Mouse (Mus musculus) gastrocnemius, postnatal 10 days (tissue): ENCODE results near the gene Atraid. TPM values are rescaled to one million over a fixed set of nuclear protein-coding genes. Genes with fewer than 3 reads are reported as not detected.
A peak's percentile ranks its signal among the peaks of the same experiment; 100 is the strongest.

ENCODE experiments used
- DNase-seq: peaks from one replicate; pipeline ENCODE4 v3.0.0; 2021; ENCODE audit warnings: mixed read lengths
- total RNA-seq, 2 experiments: library from RNA; stranded (reverse); gene quantifications; 2 replicates each; pipeline ENCODE4 v1.2.3; 2021

The Atraid gene
- total RNA-seq, 2 experiments from 2014 or later, result 67.8 to 75.2 TPM

DNA sequence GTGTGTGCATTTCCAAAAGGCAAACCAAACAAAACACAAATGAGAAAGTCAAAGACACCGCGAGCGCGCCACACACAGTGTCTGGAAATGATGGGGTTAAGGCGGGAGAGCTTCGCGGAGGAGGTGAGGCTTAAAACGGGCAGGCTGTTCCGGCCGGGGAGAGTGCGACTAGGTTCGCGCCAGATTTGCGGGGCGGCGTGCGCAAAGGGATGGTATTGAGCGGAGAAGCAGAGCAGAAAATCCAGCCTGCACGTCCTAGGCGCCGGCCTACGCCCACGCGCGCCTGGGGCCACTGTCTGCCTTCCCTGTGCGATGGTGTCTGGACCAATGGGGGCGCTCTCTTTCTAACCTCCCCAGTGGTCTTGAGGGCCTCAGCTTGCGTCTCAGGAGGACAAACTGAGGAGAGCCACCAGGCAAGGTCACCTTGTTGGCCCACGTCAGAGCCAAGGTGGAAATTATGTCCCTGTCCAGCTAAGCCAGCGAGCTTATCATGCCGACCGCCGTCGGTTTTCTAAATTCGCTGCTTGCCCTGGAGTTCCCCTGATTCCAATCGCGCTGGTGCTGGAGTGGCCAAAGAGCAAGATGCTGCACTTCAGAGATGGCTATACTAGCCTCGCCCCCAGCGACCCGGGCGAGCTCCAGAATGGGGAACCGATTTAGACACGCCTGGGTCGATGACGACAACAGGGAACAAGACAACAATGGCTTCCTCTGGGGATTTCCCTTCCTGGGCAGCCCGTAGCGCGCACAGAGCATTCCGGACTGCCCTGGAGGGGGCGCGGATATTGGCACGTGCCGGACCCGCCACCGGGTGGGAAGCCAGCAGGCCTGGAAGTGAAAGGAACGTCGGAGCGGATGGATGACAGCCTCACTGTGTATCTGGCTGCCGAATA, 46.9 kb downstream of the Atraid start:
- peak; percentile 51 for DNase-seq

GRCm38 (mm10) chr5:31095711-31096480, 47.8 kb downstream of the Atraid start:
- DNase-seq, result no peak

Other genes starting within 250 kb of the Atraid start
- gene Mapre3, start 233.7 kb upstream of the Atraid start, total RNA-seq, result 10 to 100 TPM; 65.0 to 81.1 TPM
- gene Tmem214, start 180.3 kb upstream of the Atraid start, total RNA-seq, result 10 to 100 TPM; 40.4 to 46.9 TPM
- 1 to 10 TPM; 4.5 to 5.0 TPM for gene Agbl5, start 159.6 kb upstream of the Atraid start, total RNA-seq
- gene Ost4, start 140.5 kb upstream of the Atraid start, total RNA-seq, result 100 to 1,000 TPM; 149 to 168 TPM
- gene Emilin1, start 134.9 kb upstream of the Atraid start, total RNA-seq, result 10 to 100 TPM; 42.2 to 60.5 TPM
- 10 to 100 TPM; 27.9 TPM for gene Khk, start 126.9 kb upstream of the Atraid start, total RNA-seq
- gene Cgref1, start 102.7 kb upstream of the Atraid start, total RNA-seq, result 10 to 100 TPM in 1 of 2 experiments, 1 to 10 TPM in 1; 8.5 to 15.3 TPM
- gene Preb, start 88.0 kb upstream of the Atraid start, total RNA-seq, result 10 to 100 TPM; 76.8 to 83.0 TPM
- under 1 TPM; 0.09 to 0.28 TPM for gene Tcf23, start 79.7 kb upstream of the Atraid start, total RNA-seq
- gene Slc5a6, start 612 bp downstream of the Atraid start, total RNA-seq, result 1 to 10 TPM; 2.9 to 3.5 TPM
- gene Cad, start 6.5 kb downstream of the Atraid start, total RNA-seq, result 10 to 100 TPM; 20.0 to 29.6 TPM
- not detected for gene Dnajc5g, start 58.0 kb downstream of the Atraid start, total RNA-seq
- under 1 TPM; 0.27 to 0.28 TPM for gene Slc30a3, start 59.9 kb downstream of the Atraid start, total RNA-seq
- gene Trim54, start 68.4 kb downstream of the Atraid start, total RNA-seq, result 100 to 1,000 TPM; 161 to 173 TPM
- gene Ucn, start 90.5 kb downstream of the Atraid start, total RNA-seq, result not detected
- 10 to 100 TPM; 40.2 to 41.2 TPM for gene Mpv17, start 105.9 kb downstream of the Atraid start, total RNA-seq
- gene Gm29609, start 131.6 kb downstream of the Atraid start, total RNA-seq, result 1 to 10 TPM in 1 of 2 experiments, under 1 TPM in 1; 0.35 to 1.2 TPM
- 10 to 100 TPM; 30.7 to 37.4 TPM for gene Gtf3c2, start 131.8 kb downstream of the Atraid start, total RNA-seq
- 10 to 100 TPM; 57.8 to 58.4 TPM for gene Snx17, start 144.9 kb downstream of the Atraid start, total RNA-seq
- 10 to 100 TPM; 47.9 to 49.8 TPM for gene Eif2b4, start 145.1 kb downstream of the Atraid start, total RNA-seq
- gene Zfp513, start 154.0 kb downstream of the Atraid start, total RNA-seq, result 10 to 100 TPM in 1 of 2 experiments, 1 to 10 TPM in 1; 8.2 to 12.1 TPM
- 10 to 100 TPM; 41.7 to 43.9 TPM for gene Ppm1g, start 172.4 kb downstream of the Atraid start, total RNA-seq
- 10 to 100 TPM; 74.7 to 76.3 TPM for gene Nrbp1, start 192.6 kb downstream of the Atraid start, total RNA-seq
- not detected for gene Gm9970, start 192.9 kb downstream of the Atraid start, total RNA-seq
- gene Krtcap3, start 203.4 kb downstream of the Atraid start, total RNA-seq, result 1 to 10 TPM; 1.5 to 3.0 TPM
- gene Ift172, start 242.8 kb downstream of the Atraid start, total RNA-seq, result 10 to 100 TPM; 20.2 to 27.7 TPM
- 1 to 10 TPM; 8.8 to 10.0 TPM for gene Fndc4, start 247.8 kb downstream of the Atraid start, total RNA-seq
- gene Gckr, start 249.1 kb downstream of the Atraid start, total RNA-seq, result under 1 TPM; 0.14 to 0.27 TPM